Mouse (Mus musculus) hindbrain, embryonic 12.5 days (tissue): ENCODE measurements around the gene Ap2m1. TPM values are rescaled to one million over a fixed set of nuclear protein-coding genes. Genes with fewer than 3 reads are reported as not detected.
A peak's percentile ranks its signal among the peaks of the same experiment; 100 is the strongest.

Experiments used
- ATAC-seq: fragments of 200-750 bp; cut with Nextera tagmentation; 2 replicates; pipeline ENCODE4 v1.8.0; 2017; ENCODE audit warnings: moderate TSS enrichment; ENCODE audit not compliant: low FRiP score
- H3K27ac ChIP-seq: fragments of 300-500 bp; sonication (generic); 2 replicates; pipeline ENCODE4 v1.5.1; 2016; ENCODE audit warnings: mild to moderate bottlenecking
- H3K27me3 ChIP-seq: fragments of 300-500 bp; sonication (generic); 2 replicates; pipeline ENCODE4 v1.6.1; 2016; ENCODE audit warnings: mild to moderate bottlenecking
- H3K36me3 ChIP-seq: fragments of 300-500 bp; sonication (generic); 2 replicates; pipeline ENCODE4 v1.6.1; 2016; ENCODE audit warnings: mild to moderate bottlenecking
- H3K4me1 ChIP-seq: fragments of 300-500 bp; sonication (generic); 2 replicates; pipeline ENCODE4 v1.6.1; 2016
- H3K4me2 ChIP-seq: fragments of 300-500 bp; sonication (generic); replicated peaks from 2 replicates; pipeline ENCODE4 v1.6.1; 2016; ENCODE audit warnings: mild to moderate bottlenecking
- H3K4me3 ChIP-seq: fragments of 300-500 bp; sonication (generic); 2 replicates; pipeline ENCODE4 v1.5.1; 2016; ENCODE audit warnings: mild to moderate bottlenecking
- H3K9ac ChIP-seq: fragments of 300-500 bp; sonication (generic); 2 replicates; pipeline ENCODE4 v1.6.1; 2016; ENCODE audit warnings: mild to moderate bottlenecking, moderate library complexity
- H3K9me3 ChIP-seq: fragments of 300-500 bp; sonication (generic); replicated peaks from 2 replicates; pipeline ENCODE4 v1.6.1; 2016; ENCODE audit warnings: mild to moderate bottlenecking
- WGBS: fragments of 180-500 bp; shearing (Covaris S2); methylation state at CpG from one replicate; pipeline ENCODE4 v1.1.7; 2016; 5-methylcytosine and 5-hydroxymethylcytosine counted together
- polyA plus RNA-seq: library from polyadenylated mRNA; unstranded; fragments of >200 nt; fragmentation: Nextera tagmentation; extraction: Ambion mirVana; gene quantifications from 2 replicates; pipeline ENCODE4 v1.2.1, GENCODE M21; 2016

The Ap2m1 gene
- polyA plus RNA-seq, 1 experiment from 2014 or later, result 901 TPM

DNA sequence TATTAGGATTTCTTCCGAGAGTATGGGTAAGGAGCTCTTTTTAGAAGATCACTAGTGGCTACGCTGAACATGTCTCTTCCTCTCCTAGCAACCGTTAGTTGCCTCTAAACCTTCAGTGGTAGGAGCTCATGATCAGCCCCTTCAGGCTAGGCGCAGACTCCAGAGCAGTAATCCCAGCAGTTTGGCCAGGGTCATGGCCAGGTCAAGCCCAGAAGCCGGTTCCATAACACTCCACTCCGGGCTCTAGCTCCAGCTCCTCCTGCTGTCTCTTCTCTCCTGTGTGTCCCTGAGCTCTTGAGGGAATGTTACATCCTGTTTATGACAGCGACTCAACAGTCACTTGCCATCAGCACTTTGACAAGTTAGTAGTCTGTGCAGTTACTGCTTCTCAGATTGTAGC is 22.1 kb downstream of the Ap2m1 start:
- Histone ChIP-seq H3K9me3 (no peaks in the 10 kb centered on the region), H3K27me3 (no peaks in the 10 kb centered on the region), H3K27ac (no peak overlapping the region), H3K4me2 (no peak overlapping the region), H3K4me1 (no peaks in the 10 kb centered on the region), H3K9ac (no peak overlapping the region), H3K4me3 (no peak overlapping the region), H3K36me3 (peaks cover 77% of the 10 kb centered on the region)
- ATAC-seq, result no peak
- 85% methylated on average over 7 of the region's 7 CpGs for WGBS

DNA sequence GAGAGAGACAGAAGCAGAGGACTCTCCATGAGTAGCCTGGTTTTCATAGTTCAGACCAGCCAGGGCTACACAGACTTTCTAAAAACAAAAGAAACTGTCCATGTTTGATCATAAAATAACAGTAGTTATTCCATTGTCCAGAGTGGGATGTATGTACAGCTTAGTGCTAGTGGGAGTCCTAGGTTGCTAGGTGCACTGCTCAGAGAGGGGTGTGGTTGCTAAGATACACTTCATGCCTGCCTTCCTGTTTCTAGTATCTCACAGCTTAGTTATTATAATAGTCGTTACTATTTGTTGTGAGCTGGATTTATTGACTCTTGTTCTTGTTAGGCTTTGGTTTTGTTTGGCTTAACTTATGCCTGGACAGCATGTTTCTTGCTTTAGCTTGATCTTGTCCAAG is 29.8 kb downstream of the Ap2m1 start:
- no peaks in the 10 kb centered on the region for H3K4me1 ChIP-seq
- ATAC-seq, result no peak
- H3K4me2 ChIP-seq, result no peak overlapping the region
- peaks cover 29% of the 10 kb centered on the region for H3K36me3 ChIP-seq
- H3K4me3 ChIP-seq, result no peak overlapping the region
- 64% methylated on average over 1 of the region's 1 CpGs for WGBS
- no peak overlapping the region for H3K9ac ChIP-seq
- H3K9me3 ChIP-seq, result no peaks in the 10 kb centered on the region
- H3K27ac ChIP-seq, result no peak overlapping the region
- no peaks in the 10 kb centered on the region for H3K27me3 ChIP-seq

DNA sequence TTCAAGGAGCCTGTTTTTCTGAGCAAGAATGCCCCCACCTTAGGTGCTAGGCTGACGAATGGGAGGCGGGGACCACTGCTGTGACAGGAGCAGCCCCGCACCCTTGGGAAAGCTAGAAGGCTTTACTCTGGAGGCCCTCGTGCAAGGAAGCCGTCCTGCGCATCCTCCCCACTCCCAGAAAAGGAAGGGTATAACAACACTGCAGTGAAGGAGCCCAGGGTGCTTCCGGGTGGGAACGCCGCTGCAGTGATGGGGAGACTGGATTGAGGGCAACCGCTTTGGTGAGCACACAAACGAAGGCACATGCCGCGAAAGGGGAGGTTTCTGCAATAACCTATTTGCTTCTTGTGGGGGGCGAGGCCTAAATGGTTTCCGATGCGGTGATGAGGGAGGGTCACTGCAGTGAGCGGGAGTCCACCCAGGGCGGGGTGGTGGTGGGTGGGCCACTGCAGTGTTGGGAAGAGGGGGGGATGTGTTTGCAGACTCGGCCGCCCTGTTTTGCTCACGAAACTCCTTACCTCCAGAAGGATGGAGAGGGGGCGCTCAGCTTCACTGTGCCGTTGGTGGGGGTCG is 54.2 kb downstream of the Ap2m1 start, which contains the start of gene Vwa5b2:
Vwa5b2 (plus strand) TSS at position 106 of the 573 bp plus-strand sequence.
- Histone ChIP-seq H3K9ac (peak within 1 kb of the TSS; percentile 58), H3K9me3 (no peaks in the 10 kb centered on the region), H3K27me3 (peaks cover 66% of the 10 kb centered on the region), H3K4me3 (peak within 1 kb of the TSS; percentile 44), H3K4me2 (peak within 1 kb of the TSS; percentile 70), H3K27ac (0 out of 2 replicates have a peak within 1 kb of the TSS, but pooled peaks have one; percentile 13), H3K4me1 (peaks cover 25% of the 10 kb centered on the region), H3K36me3 (no peaks in the 10 kb centered on the region)
- 1% methylated on average over 24 of the region's 24 CpGs for WGBS
- ATAC-seq, result peak; percentile 72

DNA sequence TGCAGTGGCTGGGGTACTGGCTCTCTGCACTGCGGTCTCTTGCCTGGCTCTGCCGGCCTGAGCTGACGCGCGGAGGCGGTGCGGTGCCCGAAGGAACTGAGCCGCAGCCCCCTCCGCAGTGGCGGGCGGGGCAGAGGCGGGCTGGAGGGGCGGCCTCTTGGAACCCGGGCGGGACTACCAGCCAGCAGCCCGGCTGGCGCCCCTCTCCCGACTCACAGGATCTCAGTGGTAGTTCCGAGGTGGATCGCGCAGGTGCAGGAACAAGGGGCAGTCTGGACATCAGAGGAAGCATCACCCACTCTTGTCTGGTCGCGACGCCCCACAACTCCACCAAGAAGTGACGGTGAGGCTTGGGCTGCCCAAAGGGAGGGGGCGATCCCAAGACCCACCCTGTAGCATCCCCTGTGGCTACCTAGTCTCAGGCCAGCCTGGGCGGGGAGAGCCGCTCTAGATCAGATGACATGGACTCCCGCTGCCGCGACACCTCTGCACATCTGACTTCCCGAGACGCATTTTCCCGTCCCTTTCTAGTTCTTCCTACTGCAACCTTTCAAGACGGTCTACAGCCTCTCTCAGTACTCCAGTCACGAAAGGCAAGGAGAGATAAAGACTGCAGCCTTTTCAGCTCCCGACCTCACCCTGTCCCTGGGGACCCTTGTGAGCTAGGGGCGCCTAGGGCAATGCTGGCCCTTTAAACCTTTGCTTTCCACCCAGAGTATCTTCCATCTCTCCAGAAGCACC is 54.8 kb downstream of the Ap2m1 start:
- ATAC-seq, result peak; percentile 88
- H3K4me2 ChIP-seq, result peak overlapping the region; percentile 70
- 0 out of 2 replicates have a peak overlapping the region, but pooled peaks have one; percentile 13 for H3K27ac ChIP-seq
- peaks cover 68% of the 10 kb centered on the region for H3K27me3 ChIP-seq
- 1% methylated on average over 36 of the region's 39 CpGs for WGBS
- peak overlapping the region; percentile 44 for H3K4me3 ChIP-seq
- peaks cover 25% of the 10 kb centered on the region for H3K4me1 ChIP-seq
- no peaks in the 10 kb centered on the region for H3K9me3 ChIP-seq
- H3K9ac ChIP-seq, result peak overlapping the region; percentile 58
- H3K36me3 ChIP-seq, result no peaks in the 10 kb centered on the region

DNA sequence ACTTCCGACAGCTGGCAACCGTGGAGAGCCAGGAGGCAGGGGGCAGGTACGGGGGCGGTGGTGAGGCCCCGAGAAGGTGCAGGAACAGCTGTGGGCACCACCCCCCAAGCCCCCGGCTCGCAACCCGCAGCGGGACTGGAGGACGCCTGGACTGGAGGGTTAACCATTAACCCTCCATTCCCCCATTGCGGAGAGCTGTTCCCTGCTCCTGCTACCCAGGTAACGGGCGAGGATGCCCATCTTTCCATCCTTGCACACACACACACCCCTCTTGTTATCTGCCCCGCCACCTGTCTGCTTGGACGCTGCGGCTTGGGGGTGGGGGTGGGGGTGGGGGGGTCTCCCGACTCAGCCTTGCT is 55.4 kb downstream of the Ap2m1 start:
- Histone ChIP-seq H3K36me3 (no peaks in the 10 kb centered on the region), H3K9ac (peak overlapping the region; percentile 58)

DNA sequence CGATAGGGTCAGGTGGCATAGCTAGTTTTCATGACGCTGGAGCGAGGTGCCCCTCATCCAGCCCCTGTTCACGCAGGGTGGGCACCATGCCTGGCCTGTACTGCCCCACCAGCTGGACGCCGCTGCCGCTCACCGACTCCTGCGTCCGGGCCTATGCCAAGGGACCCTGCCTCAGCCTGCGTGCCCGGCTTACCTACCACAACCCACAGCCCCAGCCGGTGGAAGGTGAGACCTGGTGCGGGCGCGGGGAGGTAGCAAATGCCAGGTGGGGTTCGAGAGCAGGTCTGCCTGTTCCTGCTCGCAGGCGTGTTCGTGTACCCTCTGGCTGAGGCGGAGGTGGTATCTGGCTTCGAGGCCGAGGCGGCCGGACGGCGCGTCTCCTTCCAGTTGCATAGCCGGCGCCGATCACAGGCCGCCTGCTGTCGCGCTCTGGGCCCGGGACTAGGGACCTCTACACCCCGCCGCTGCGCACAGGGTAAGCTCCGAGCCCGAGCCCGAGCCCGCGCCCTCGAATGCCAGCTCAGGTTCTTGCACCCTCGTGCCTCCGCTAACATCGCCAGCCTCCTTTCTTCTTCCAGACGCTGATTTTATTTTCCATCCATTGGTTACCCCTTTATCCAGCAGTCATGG is 55.9 kb downstream of the Ap2m1 start:
- Histone ChIP-seq H3K9ac (peak overlapping the region; percentile 27; the same call in 1 of the 2 replicates), H3K4me1 (peaks cover 25% of the 10 kb centered on the region), H3K36me3 (no peaks in the 10 kb centered on the region), H3K9me3 (no peaks in the 10 kb centered on the region), H3K27me3 (peaks cover 72% of the 10 kb centered on the region), H3K4me2 (peak overlapping the region; percentile 70), H3K27ac (no peak overlapping the region), H3K4me3 (peak overlapping the region; percentile 44)
- WGBS, result 3% methylated on average over 45 of the region's 48 CpGs
- ATAC-seq, result no peak

More for the DNA sequence above, 55.4 kb downstream of the Ap2m1 start:
- 5% methylated on average over 14 of the region's 17 CpGs for whole genome bisulfite sequencing
- H3K9me3 ChIP-seq, result no peaks in the 10 kb centered on the region
- peak overlapping the region; percentile 44 for H3K4me3 ChIP-seq
- H3K4me2 ChIP-seq, result peak overlapping the region; percentile 70
- H3K27me3 ChIP-seq, result peaks cover 72% of the 10 kb centered on the region
- ATAC-seq, result peak; percentile 14; the same call in 1 of the 2 replicates
- no peak overlapping the region for H3K27ac ChIP-seq
- peaks cover 25% of the 10 kb centered on the region for H3K4me1 ChIP-seq

Other genes with a start within 250 kb of the Ap2m1 start
- 80.9 and 85.5 TPM in 2 replicates for gene Parl, start 233.1 kb upstream of the Ap2m1 start, polyA plus RNA-seq
- not detected in 2 replicates for gene Cyp2ab1, start 210.1 kb upstream of the Ap2m1 start, polyA plus RNA-seq
- 139 and 143 TPM in 2 replicates for gene Abcc5, start 109.1 kb upstream of the Ap2m1 start, polyA plus RNA-seq
- gene Eif2b5, start 36.7 kb upstream of the Ap2m1 start, polyA plus RNA-seq, result 118 and 127 TPM in 2 replicates
- 51.6 and 60.5 TPM in 2 replicates for gene Dvl3, start 18.5 kb upstream of the Ap2m1 start, polyA plus RNA-seq
- 72.7 and 76.2 TPM in 2 replicates for gene Abcf3, start 13.1 kb downstream of the Ap2m1 start, polyA plus RNA-seq
- 8.8 and 11.0 TPM in 2 replicates for gene Vwa5b2, start 54.0 kb downstream of the Ap2m1 start, polyA plus RNA-seq
- gene Eef1akmt4, start 76.1 kb downstream of the Ap2m1 start, polyA plus RNA-seq, result 16.6 and 20.1 TPM in 2 replicates
- gene Gm49333, start 76.1 kb downstream of the Ap2m1 start, polyA plus RNA-seq, result 0.20 TPM in 1 of 2 replicates, not detected in the other
- gene Alg3, start 76.3 kb downstream of the Ap2m1 start, polyA plus RNA-seq, result 40.0 and 42.6 TPM in 2 replicates
- 9.1 TPM in 2 replicates for gene Camk2n2, start 85.8 kb downstream of the Ap2m1 start, polyA plus RNA-seq
- gene Ece2, start 94.3 kb downstream of the Ap2m1 start, polyA plus RNA-seq, result 7.7 and 10.2 TPM in 2 replicates
- 397 and 411 TPM in 2 replicates for gene Psmd2, start 116.2 kb downstream of the Ap2m1 start, polyA plus RNA-seq
- 197 and 200 TPM in 2 replicates for gene Eif4g1, start 132.8 kb downstream of the Ap2m1 start, polyA plus RNA-seq
- 19.4 and 19.8 TPM in 2 replicates for gene Fam131a, start 157.8 kb downstream of the Ap2m1 start, polyA plus RNA-seq
- 68.6 and 80.7 TPM in 2 replicates for gene Polr2h, start 182.2 kb downstream of the Ap2m1 start, polyA plus RNA-seq
- 40.0 and 40.5 TPM in 2 replicates for gene Clcn2, start 182.3 kb downstream of the Ap2m1 start, polyA plus RNA-seq
- 6.0 and 6.4 TPM in 2 replicates for gene Chrd, start 197.6 kb downstream of the Ap2m1 start, polyA plus RNA-seq
- 0.96 and 0.98 TPM in 2 replicates for gene Thpo, start 199.0 kb downstream of the Ap2m1 start, polyA plus RNA-seq